In genomic region chr1:177347208-177347607, GRCm38 (mm10) we compare ENCODE assay signal across 16 mouse cellular contexts.
DNase-seq lines count a peak whose midpoint lies in the region; ATAC-seq lines count a peak whose summit lies in the region.
"Had no signal": no experiment of that assay in that cellular context is flagged by ENCODE, and none has a peak within 500 bp of the region (broad histone marks: within the 10 kb centered on the region; RNA-seq: fewer than 3 reads in every experiment).

No protein-coding gene starts in this region.

- H3K4me2 ChIP-seq in forebrain, embryonic 12.5 days, result no peak overlapping the region
- H3K4me2 ChIP-seq in forebrain, embryonic 14.5 days (ENCODE audit: low read length), result no peak overlapping the region
- no peak overlapping the region for H3K4me2 ChIP-seq in midbrain, embryonic 14.5 days (ENCODE audit: low read length)
- no peak overlapping the region for H3K4me2 ChIP-seq in neural tube, embryonic 15.5 days
- H3K4me2 ChIP-seq: hindbrain, embryonic 13.5 days; limb, embryonic 15.5 days had no signal

- ATAC-seq in forebrain, embryonic 12.5 days (ENCODE audit: low FRiP score), result no peak
- ATAC-seq in forebrain, embryonic 14.5 days, result no peak
- no peak for ATAC-seq in midbrain, embryonic 14.5 days (ENCODE audit: low FRiP score, low TSS enrichment)
- ATAC-seq in neural tube, embryonic 15.5 days (ENCODE audit: low FRiP score), result no peak
- ATAC-seq: intestine, postnatal 0 days had no signal

- intact Hi-C loops in left cerebral cortex, postnatal 14 days (cut with DNase I), result loop anchor here (5.0 to 10.0 kb wide), 2 partner anchors 35 to 402 kb away; no protein-coding TSS in a partner anchor

- DNase-seq in forebrain, embryonic 14.5 days (ENCODE audit: low spot score), result no peak
- DNase-seq in midbrain, embryonic 10.5 days (ENCODE audit: low spot score), result no peak
- DNase-seq in midbrain, embryonic 14.5 days, result no peak
- peak; percentile 78 to 90 for DNase-seq in left cerebral cortex, postnatal 14 days (ENCODE audit: low spot score in 2 of 2)
- peak; percentile 42 for DNase-seq in right cerebral cortex, postnatal 4 days
- DNase-seq in liver, result no peak
- DNase-seq: cerebellum, adult 8-10 months; gastrocnemius, postnatal 10 days; kidney, postnatal 14 days; lung, adult 2 months had no signal

- H3K9me3 ChIP-seq in forebrain, embryonic 12.5 days, result no peaks in the 10 kb centered on the region
- no peaks in the 10 kb centered on the region for H3K9me3 ChIP-seq in forebrain, embryonic 14.5 days (replicated peaks; ENCODE audit: control insufficient read depth, low read length)
- H3K9me3 ChIP-seq in midbrain, embryonic 10.5 days (replicated peaks), result no peaks in the 10 kb centered on the region
- no peaks in the 10 kb centered on the region for H3K9me3 ChIP-seq in midbrain, embryonic 14.5 days (ENCODE audit: control insufficient read depth, low read length)
- H3K9me3 ChIP-seq in neural tube, embryonic 15.5 days (replicated peaks), result no peaks in the 10 kb centered on the region
- H3K9me3 ChIP-seq: hindbrain, embryonic 13.5 days; limb, embryonic 15.5 days had no signal

- H3K27ac ChIP-seq in forebrain, embryonic 12.5 days, result peak overlapping the region; percentile 46; the same call in 1 of the 2 replicates
- no peak overlapping the region for H3K27ac ChIP-seq in forebrain, embryonic 14.5 days (ENCODE audit: low read depth, low read length)
- peak overlapping the region; percentile 69 for H3K27ac ChIP-seq in midbrain, embryonic 10.5 days (replicated peaks)
- no peak overlapping the region for H3K27ac ChIP-seq in midbrain, embryonic 14.5 days (replicated peaks; ENCODE audit: low read depth, low read length)
- no peak overlapping the region for H3K27ac ChIP-seq in neural tube, embryonic 15.5 days (replicated peaks)
- H3K27ac ChIP-seq: hindbrain, embryonic 13.5 days had no signal

- WGBS in forebrain, embryonic 12.5 days, result 19% methylated on average over 4 of the region's 4 CpGs
- 26% methylated on average over 4 of the region's 4 CpGs for WGBS in forebrain, embryonic 14.5 days
- 44% methylated on average over 4 of the region's 4 CpGs for WGBS in midbrain, embryonic 10.5 days
- WGBS in midbrain, embryonic 14.5 days, result 15% methylated on average over 4 of the region's 4 CpGs
- WGBS in neural tube, embryonic 15.5 days, result 40% methylated on average over 4 of the region's 4 CpGs

- H3K9ac ChIP-seq in forebrain, embryonic 12.5 days, result no peak overlapping the region
- H3K9ac ChIP-seq in forebrain, embryonic 14.5 days (ENCODE audit: low read length), result no peak overlapping the region
- H3K9ac ChIP-seq in midbrain, embryonic 14.5 days (replicated peaks; ENCODE audit: low read length), result no peak overlapping the region
- H3K9ac ChIP-seq in neural tube, embryonic 15.5 days (replicated peaks), result no peak overlapping the region
- H3K9ac ChIP-seq: hindbrain, embryonic 13.5 days; limb, embryonic 15.5 days had no signal

- peaks cover 17% of the 10 kb centered on the region for H3K4me1 ChIP-seq in forebrain, embryonic 12.5 days
- 0 out of 2 replicates have a peak, but pooled peaks cover 4% of the 10 kb centered on the region for H3K4me1 ChIP-seq in forebrain, embryonic 14.5 days (ENCODE audit: control insufficient read depth, insufficient read depth, low read length)
- peaks cover 22% of the 10 kb centered on the region for H3K4me1 ChIP-seq in midbrain, embryonic 10.5 days
- H3K4me1 ChIP-seq in midbrain, embryonic 14.5 days (ENCODE audit: control insufficient read depth, insufficient read depth, low read length), result no peaks in the 10 kb centered on the region
- H3K4me1 ChIP-seq in neural tube, embryonic 15.5 days, result no peaks in the 10 kb centered on the region; the same call in 1 of the 2 replicates

- H3K27me3 ChIP-seq in forebrain, embryonic 12.5 days, result peaks cover 3% of the 10 kb centered on the region; the same call in 1 of the 2 replicates
- no peaks in the 10 kb centered on the region for H3K27me3 ChIP-seq in forebrain, embryonic 14.5 days (replicated peaks; ENCODE audit: control insufficient read depth, insufficient read depth, low read length)
- H3K27me3 ChIP-seq in midbrain, embryonic 10.5 days (ENCODE audit: low read depth, poor library complexity, severe bottlenecking), result no peaks in the 10 kb centered on the region
- H3K27me3 ChIP-seq in midbrain, embryonic 14.5 days (ENCODE audit: control insufficient read depth, insufficient read depth, low read length), result no peaks in the 10 kb centered on the region
- H3K27me3 ChIP-seq in neural tube, embryonic 15.5 days (replicated peaks), result no peaks in the 10 kb centered on the region
- H3K27me3 ChIP-seq: hindbrain, embryonic 13.5 days; limb, embryonic 15.5 days had no signal

- H3K36me3 ChIP-seq in forebrain, embryonic 12.5 days (replicated peaks), result no peaks in the 10 kb centered on the region
- no peaks in the 10 kb centered on the region for H3K36me3 ChIP-seq in forebrain, embryonic 14.5 days (ENCODE audit: control insufficient read depth, insufficient read depth, low read length)
- no peaks in the 10 kb centered on the region for H3K36me3 ChIP-seq in midbrain, embryonic 10.5 days
- H3K36me3 ChIP-seq in midbrain, embryonic 14.5 days (ENCODE audit: control insufficient read depth, insufficient read depth, low read length), result no peaks in the 10 kb centered on the region
- H3K36me3 ChIP-seq in neural tube, embryonic 15.5 days, result no peaks in the 10 kb centered on the region
- H3K36me3 ChIP-seq: hindbrain, embryonic 13.5 days; limb, embryonic 15.5 days had no signal

- H3K4me3 ChIP-seq in forebrain, embryonic 12.5 days (replicated peaks), result no peak overlapping the region
- no peak overlapping the region for H3K4me3 ChIP-seq in forebrain, embryonic 14.5 days (ENCODE audit: low read depth, low read length)
- H3K4me3 ChIP-seq in midbrain, embryonic 10.5 days, result no peak overlapping the region
- H3K4me3 ChIP-seq in midbrain, embryonic 14.5 days (replicated peaks; ENCODE audit: low read depth, low read length), result no peak overlapping the region
- no peak overlapping the region for H3K4me3 ChIP-seq in neural tube, embryonic 15.5 days (replicated peaks)
- H3K4me3 ChIP-seq: erythroblast, embryonic 14.5 days; hindbrain, embryonic 13.5 days; limb, embryonic 15.5 days had no signal

Comparison
In these comparisons a context has a peak if more than half of its experiments do, and no peak if none do; other contexts are left out.
1. H3K27ac ChIP-seq: peak in forebrain, embryonic 12.5 days (single experiment) and midbrain, embryonic 10.5 days (single experiment); none in forebrain, embryonic 14.5 days (single experiment), midbrain, embryonic 14.5 days (single experiment) and neural tube, embryonic 15.5 days (single experiment).
2. DNase-seq: peak in left cerebral cortex, postnatal 14 days (2 of 2) and right cerebral cortex, postnatal 4 days (single experiment); none in forebrain, embryonic 14.5 days (single experiment), midbrain, embryonic 10.5 days (single experiment), midbrain, embryonic 14.5 days (single experiment) and liver (single experiment).